Mouse (Mus musculus): ENCODE data around the gene Zfp14. TPM values are rescaled to one million over a fixed set of nuclear protein-coding genes. Genes with fewer than 3 reads are reported as not detected.
A peak's percentile ranks its signal among the peaks of the same experiment; 100 is the strongest.

Zfp14 gene
- polyA plus RNA-seq (2015; fragmentation: Nextera tagmentation; extraction: Ambion mirVana), result 9.6 and 11.5 TPM in 2 replicates

DNA sequence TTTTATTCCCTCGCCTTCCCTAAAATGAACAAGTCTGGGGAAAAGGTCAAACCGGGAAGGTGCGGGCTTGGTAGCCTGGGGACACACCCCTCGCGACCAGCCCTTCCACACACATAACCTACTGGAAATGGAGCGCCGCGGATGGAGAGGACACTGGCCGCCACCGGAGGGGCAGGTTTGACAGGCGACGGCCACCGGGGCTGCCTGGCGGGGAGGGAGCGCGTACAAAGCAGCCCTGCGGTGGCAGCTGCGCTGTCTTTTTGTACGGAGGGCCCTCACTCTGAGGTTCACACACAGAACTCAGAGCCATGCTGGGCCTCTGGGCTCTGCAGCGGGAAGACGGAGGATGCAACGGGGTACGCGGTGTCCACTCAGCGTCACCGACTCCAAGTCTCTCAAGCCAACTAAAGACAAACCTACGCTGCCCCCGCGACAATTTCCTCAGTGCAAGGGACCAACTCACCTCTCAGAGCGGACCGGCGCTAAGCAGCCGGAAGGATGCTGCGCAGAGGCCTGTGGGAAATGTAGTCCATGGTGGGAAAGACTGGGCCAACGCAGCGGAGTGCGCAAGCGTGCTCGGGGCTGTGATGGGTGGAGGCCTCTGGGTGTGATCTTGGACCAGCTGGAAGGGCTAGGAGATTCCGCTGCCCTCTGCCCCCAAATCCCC is at the start of gene Zfp14:
Gene Zfp14 (minus strand): TSS at position 499 of the 667 bp plus-strand sequence.
- H3K4me2 ChIP-seq, result peak within 1 kb of the TSS; percentile 73
- ATAC-seq (ENCODE audit: low FRiP score, low read depth), result peak; percentile 99
- H3K27ac ChIP-seq (replicated peaks), result peak within 1 kb of the TSS; percentile 95
- no peaks in the 10 kb centered on the region for H3K9me3 ChIP-seq
- peak within 1 kb of the TSS; percentile 70 for H3K4me3 ChIP-seq
- H3K9ac ChIP-seq, result peak within 1 kb of the TSS; percentile 85
- WGBS, result under 1% methylated on average over 40 of the region's 40 CpGs
- peaks cover 16% of the 10 kb centered on the region for H3K4me1 ChIP-seq (replicated peaks)
- no peaks in the 10 kb centered on the region for H3K27me3 ChIP-seq
- peaks cover 12% of the 10 kb centered on the region for H3K36me3 ChIP-seq

- ATAC-seq (ENCODE audit: low FRiP score, low read depth), result no peak
- Histone ChIP-seq H3K9me3 (no peaks in the 10 kb centered on the region; the same call in 1 of the 2 replicates), H3K36me3 (peaks cover 53% of the 10 kb centered on the region), H3K4me1 (replicated peaks) (peaks cover 27% of the 10 kb centered on the region), H3K27ac (replicated peaks) (no peak overlapping the region), H3K4me3 (0 out of 2 replicates have a peak overlapping the region, but pooled peaks have one; percentile 2), H3K9ac (no peak overlapping the region), H3K4me2 (no peak overlapping the region), H3K27me3 (no peaks in the 10 kb centered on the region)
- WGBS, result 96% methylated on average over 13 of the region's 13 CpGs
These were observed 48.1 kb upstream of the Zfp14 start for GRCm38 (mm10) chr7:30099297-30099696.

DNA sequence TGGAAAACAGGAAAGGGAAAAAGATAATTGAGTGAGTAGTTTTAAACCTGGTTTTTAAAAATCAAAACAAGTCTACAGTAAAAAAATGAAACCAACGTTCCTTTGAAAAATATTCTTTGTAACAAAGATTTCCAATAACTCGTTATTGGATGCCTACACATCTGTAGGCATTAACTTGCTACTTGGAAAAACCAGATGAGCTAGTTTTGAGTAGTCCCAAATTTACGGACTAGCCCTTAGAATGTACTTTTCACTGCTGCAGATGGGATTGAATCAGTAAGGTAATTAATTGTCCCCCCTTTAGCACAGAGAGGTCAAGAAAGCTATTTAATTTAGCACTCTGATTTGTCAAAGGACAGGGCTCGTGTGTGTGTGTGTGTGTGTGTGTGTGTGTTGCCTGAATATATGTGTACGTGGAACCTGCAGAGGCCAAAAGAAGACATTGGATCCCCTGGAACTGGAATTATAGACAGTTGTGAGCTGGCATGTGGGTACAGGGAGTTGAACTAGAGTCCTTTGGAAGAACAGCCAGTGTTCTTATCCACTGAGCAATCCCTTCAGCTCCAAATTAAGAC is 44.5 kb upstream of the Zfp14 start:
- Histone ChIP-seq H3K36me3 (peaks cover 23% of the 10 kb centered on the region), H3K27me3 (no peaks in the 10 kb centered on the region), H3K9ac (peak overlapping the region; percentile 94), H3K27ac (replicated peaks) (peak overlapping the region; percentile 98), H3K4me3 (peak overlapping the region; percentile 81), H3K4me2 (peak overlapping the region; percentile 54), H3K9me3 (no peaks in the 10 kb centered on the region), H3K4me1 (replicated peaks) (peaks cover 36% of the 10 kb centered on the region)
- 3% methylated on average over 5 of the region's 5 CpGs for WGBS
- ATAC-seq (ENCODE audit: low FRiP score, low read depth), result no peak

DNA sequence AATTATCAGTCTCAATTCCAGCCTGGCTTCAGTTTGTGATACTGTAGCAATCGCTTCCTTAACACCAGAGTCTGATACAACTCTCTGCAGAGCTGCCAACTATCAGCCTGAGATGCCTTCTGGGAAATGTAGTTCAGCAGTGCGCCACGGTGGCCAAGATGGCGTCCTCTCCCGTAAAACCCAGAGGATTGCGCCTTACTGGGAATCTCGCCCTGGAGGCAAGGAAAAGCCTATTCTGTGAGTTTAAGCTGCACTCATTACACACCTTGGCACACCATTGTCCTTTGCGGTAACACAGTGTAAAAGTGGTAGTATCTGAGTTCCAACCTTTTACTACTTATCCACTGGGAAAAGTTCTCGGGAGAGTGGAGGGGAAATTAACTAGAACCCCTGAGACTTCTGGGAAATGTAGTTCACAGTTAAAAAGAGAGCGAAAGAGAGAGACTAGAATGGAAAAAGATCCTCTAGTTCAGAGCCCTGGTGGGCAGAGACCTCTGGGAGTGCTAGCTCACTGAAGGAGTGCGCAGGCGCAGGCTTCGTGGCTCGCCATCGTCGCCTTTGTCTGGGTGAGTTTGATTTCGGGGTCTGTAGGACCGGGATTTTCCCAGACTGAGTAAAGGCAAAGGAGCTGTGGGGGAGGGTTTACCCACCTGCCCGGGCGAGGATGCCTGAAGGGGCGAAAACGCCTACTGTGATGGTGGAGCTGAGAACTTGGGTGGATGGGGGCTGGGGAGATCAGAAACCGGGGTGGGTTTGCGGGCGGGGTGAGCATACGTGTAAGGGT is 43.7 kb upstream of the Zfp14 start, which contains the start of gene Zfp260:
Gene Zfp260 (plus strand): TSS at position 132 of the 784 bp plus-strand sequence.
- Histone ChIP-seq H3K27me3 (no peaks in the 10 kb centered on the region), H3K27ac (replicated peaks) (peak within 1 kb of the TSS; percentile 98), H3K9ac (peak within 1 kb of the TSS; percentile 94), H3K4me1 (replicated peaks) (peaks cover 36% of the 10 kb centered on the region), H3K9me3 (no peaks in the 10 kb centered on the region), H3K36me3 (peaks cover 15% of the 10 kb centered on the region; the same call in 1 of the 2 replicates), H3K4me3 (peak within 1 kb of the TSS; percentile 81), H3K4me2 (peak within 1 kb of the TSS; percentile 54)
- under 1% methylated on average over 26 of the region's 26 CpGs for WGBS
- peak; percentile 82 for ATAC-seq (ENCODE audit: low FRiP score, low read depth)

- peaks cover 39% of the 10 kb centered on the region for H3K4me1 ChIP-seq (replicated peaks)
- no peaks in the 10 kb centered on the region for H3K27me3 ChIP-seq
- no peaks in the 10 kb centered on the region for H3K9me3 ChIP-seq
- H3K36me3 ChIP-seq, result peaks cover 7% of the 10 kb centered on the region; the same call in 1 of the 2 replicates
- 75% methylated on average over 6 of the region's 6 CpGs for WGBS
- peak overlapping the region; percentile 81 for H3K4me3 ChIP-seq
- peak overlapping the region; percentile 98 for H3K27ac ChIP-seq (replicated peaks)
- no peak for ATAC-seq (ENCODE audit: low FRiP score, low read depth)
- H3K4me2 ChIP-seq, result peak overlapping the region; percentile 54
- peak overlapping the region; percentile 94 for H3K9ac ChIP-seq
These were observed 42.8 kb upstream of the Zfp14 start for GRCm38 (mm10) chr7:30093918-30094415.

- ATAC-seq (ENCODE audit: low FRiP score, low read depth), result no peak
- H3K4me2 ChIP-seq, result no peak overlapping the region
- no peaks in the 10 kb centered on the region for H3K27me3 ChIP-seq
- H3K9ac ChIP-seq, result no peak overlapping the region
- no peaks in the 10 kb centered on the region for H3K36me3 ChIP-seq
- H3K27ac ChIP-seq (replicated peaks), result no peak overlapping the region
- no peaks in the 10 kb centered on the region for H3K9me3 ChIP-seq
- WGBS, result 83% methylated on average over 9 of the region's 9 CpGs
- peaks cover 48% of the 10 kb centered on the region for H3K4me1 ChIP-seq (replicated peaks)
- H3K4me3 ChIP-seq, result no peak overlapping the region
These were observed 41.5 kb upstream of the Zfp14 start for GRCm38 (mm10) chr7:30092666-30093065.

DNA sequence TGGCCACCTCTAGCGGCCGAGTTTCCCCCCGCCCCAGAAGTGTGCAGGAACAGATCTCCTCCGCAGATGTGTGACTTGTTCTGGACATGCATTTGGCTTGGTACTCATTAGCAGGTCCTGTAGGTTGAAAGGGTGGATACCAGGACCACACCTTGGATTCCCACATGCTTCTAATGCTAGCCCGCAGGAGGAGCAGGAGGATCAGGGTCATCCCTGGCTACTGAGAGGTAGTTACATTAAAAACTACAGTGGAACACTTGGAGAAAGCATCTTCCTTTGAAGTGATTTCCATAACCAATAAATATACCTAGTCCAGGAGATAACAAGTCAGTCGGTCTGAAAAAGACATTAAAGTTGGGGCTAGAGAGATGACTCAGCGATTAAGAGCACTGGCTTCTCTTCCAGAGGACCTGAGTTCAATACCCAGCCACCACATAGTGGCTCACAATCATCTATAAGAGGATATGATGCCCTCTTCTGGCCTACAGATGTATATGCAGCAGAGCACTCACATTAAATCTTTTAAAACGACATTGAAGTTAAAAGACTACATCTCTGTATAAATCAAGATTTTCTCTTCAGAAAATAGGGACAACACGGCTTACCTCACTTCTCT is 39.9 kb upstream of the Zfp14 start:
- H3K9me3 ChIP-seq, result no peaks in the 10 kb centered on the region
- peak overlapping the region; percentile 64 for H3K9ac ChIP-seq
- no peaks in the 10 kb centered on the region for H3K27me3 ChIP-seq
- WGBS, result 7% methylated on average over 9 of the region's 9 CpGs
- peak overlapping the region; percentile 91 for H3K27ac ChIP-seq (replicated peaks)
- peak overlapping the region; percentile 88 for H3K4me2 ChIP-seq
- no peak for ATAC-seq (ENCODE audit: low FRiP score, low read depth)
- peaks cover 6% of the 10 kb centered on the region; the same call in 1 of the 2 replicates for H3K36me3 ChIP-seq
- peaks cover 41% of the 10 kb centered on the region for H3K4me1 ChIP-seq (replicated peaks)
- H3K4me3 ChIP-seq, result peak overlapping the region; percentile 58

DNA sequence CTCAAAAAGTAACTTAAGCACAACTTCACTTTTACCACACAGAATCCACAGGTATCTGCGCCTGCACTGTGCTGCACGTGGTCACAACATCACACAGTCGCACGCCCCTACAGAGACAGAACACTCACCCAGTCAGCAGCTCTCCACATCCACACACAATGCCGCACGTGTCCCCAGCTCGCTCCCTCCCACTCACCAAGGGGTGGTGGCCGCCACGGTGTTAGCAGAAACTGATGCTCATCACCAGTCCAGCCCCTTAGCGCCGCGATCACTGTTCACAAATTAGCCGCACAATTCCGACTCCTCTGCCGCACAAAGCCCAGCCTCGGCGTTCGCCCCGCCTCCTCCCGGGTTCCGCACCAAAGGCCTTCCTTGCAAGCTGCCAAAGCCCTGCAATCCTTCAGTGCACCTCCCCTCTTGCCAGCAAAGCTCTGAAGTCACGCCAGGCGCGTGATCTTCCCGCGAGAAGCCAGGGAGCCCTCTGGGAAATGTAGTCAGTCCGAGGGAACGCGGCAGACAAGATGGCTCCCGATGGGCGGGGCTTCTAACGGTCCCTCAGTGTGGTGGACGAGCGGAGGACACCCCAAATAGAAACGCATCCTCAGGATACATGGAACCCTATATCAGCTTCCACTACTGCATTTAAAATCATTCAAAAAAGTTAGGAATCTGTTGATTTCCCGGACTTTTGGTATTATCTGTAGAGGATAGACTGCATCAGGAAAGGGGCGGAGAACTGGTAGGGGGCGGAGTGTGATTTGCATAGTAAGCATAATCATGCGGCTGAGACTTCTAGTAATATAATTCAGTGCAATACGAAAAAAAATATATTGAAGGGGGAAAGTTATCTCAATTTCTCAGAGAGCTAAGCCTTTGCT is 39.2 kb upstream of the Zfp14 start, which contains the start of the genes Gm26920 and Zfp566:
Gene Gm26920 (minus strand): TSS at position 319 of the 878 bp plus-strand sequence.
Gene Zfp566 (minus strand): TSS at position 436 of the 878 bp plus-strand sequence.
- Histone ChIP-seq H3K9ac (peak within 1 kb of the TSS; percentile 64), H3K36me3 (peaks cover 14% of the 10 kb centered on the region), H3K9me3 (no peaks in the 10 kb centered on the region), H3K4me3 (peak within 1 kb of the TSS; percentile 58), H3K4me2 (peak within 1 kb of the TSS; percentile 88), H3K27me3 (no peaks in the 10 kb centered on the region), H3K4me1 (replicated peaks) (peaks cover 38% of the 10 kb centered on the region), H3K27ac (replicated peaks) (peak within 1 kb of the TSS; percentile 91)
- under 1% methylated on average over 40 of the region's 40 CpGs for WGBS
- ATAC-seq (ENCODE audit: low FRiP score, low read depth), result peak; percentile 94

GRCm38 (mm10) chr7:30089405-30089804 is 38.2 kb upstream of the Zfp14 start:
- H3K4me2 ChIP-seq, result peak overlapping the region; percentile 88
- H3K4me1 ChIP-seq (replicated peaks), result peaks cover 37% of the 10 kb centered on the region
- peak overlapping the region; percentile 58 for H3K4me3 ChIP-seq
- peak overlapping the region; percentile 64 for H3K9ac ChIP-seq
- H3K9me3 ChIP-seq, result no peaks in the 10 kb centered on the region
- ATAC-seq (ENCODE audit: low FRiP score, low read depth), result no peak
- peaks cover 22% of the 10 kb centered on the region for H3K36me3 ChIP-seq
- H3K27ac ChIP-seq (replicated peaks), result no peak overlapping the region; the same call in 1 of the 2 replicates
- 15% methylated on average over 6 of the region's 6 CpGs for WGBS
- no peaks in the 10 kb centered on the region for H3K27me3 ChIP-seq

DNA sequence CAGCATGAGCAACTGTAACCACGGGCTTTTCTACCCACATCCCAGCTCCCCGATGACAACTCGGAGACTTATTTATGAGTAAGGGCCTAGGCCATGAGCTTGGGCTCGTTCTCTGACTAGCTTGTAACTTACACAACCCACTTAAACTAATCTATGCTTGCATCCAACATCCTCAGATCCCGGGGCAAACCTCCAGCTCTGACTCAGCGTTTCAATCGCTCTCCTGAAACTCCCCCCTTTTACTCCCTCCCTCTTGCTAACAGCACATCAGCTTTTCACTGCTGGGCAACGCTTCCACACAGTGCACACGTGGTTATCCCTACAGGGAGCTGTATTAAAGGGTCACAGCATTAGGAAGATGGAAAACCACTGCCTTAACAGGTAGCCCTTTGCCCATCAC is 35.3 kb upstream of the Zfp14 start:
- H3K4me3 ChIP-seq, result no peak overlapping the region

More for the DNA sequence above, 35.3 kb upstream of the Zfp14 start:
- no peaks in the 10 kb centered on the region for H3K27me3 ChIP-seq
- no peaks in the 10 kb centered on the region for H3K9me3 ChIP-seq
- 95% methylated on average over 9 of the region's 9 CpGs for WGBS
- no peak overlapping the region for H3K4me2 ChIP-seq
- no peak overlapping the region for H3K27ac ChIP-seq (replicated peaks)
- no peak overlapping the region for H3K9ac ChIP-seq
- ATAC-seq (ENCODE audit: low FRiP score, low read depth), result no peak
- H3K36me3 ChIP-seq, result peaks cover 34% of the 10 kb centered on the region
- H3K4me1 ChIP-seq (replicated peaks), result peaks cover 31% of the 10 kb centered on the region
